Mouse (Mus musculus): ENCODE data around the gene Gabarapl2. TPM values are rescaled to one million over a fixed set of nuclear protein-coding genes. Genes with fewer than 3 reads are reported as not detected.

Gene Gabarapl2
- polyA plus RNA-seq, 1 experiment = 94.9 TPM

DNA sequence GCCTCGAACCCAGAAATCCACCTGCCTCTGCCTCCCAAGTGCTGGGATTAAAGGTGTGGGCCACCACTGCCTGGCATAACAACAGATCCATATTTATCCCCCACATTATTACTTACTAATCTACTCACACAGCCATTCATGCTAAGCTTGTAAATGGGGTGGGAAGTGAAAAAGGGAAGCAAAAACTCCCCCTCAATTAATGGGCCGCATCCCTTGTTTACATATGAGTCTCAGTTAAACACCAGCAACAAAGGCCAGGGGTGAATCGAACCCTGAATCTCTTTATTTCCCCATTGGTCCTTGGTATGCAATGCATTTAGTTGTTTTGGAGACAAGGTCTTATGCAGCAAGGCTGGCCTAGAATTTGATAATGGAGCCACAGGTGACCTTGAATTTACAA, 10.3 kb downstream of the Gabarapl2 start:
- no peak for TF ChIP-seq CTCF (IDR thresholded peaks at IDR 0.05; ENCODE audit: low read depth, low read length)
- no peak for TF ChIP-seq POLR2A (IDR thresholded peaks at IDR 0.05; ENCODE audit: borderline replicate concordance, low read depth, low read length)
- Histone ChIP-seq H3K4me3 (ENCODE audit: insufficient read depth, low read length) (no peak overlapping the region), H3K27ac (ENCODE audit: insufficient read depth, low read depth, low read length) (no peak overlapping the region), H3K4me1 (ENCODE audit: control insufficient read depth, insufficient read depth, low read length) (peaks cover 24% of the 10 kb centered on the region)

GRCm38 (mm10) chr8:111951317-111951716, 10.8 kb downstream of the Gabarapl2 start:
- H3K27ac ChIP-seq (ENCODE audit: insufficient read depth, low read depth, low read length) = no peak overlapping the region
- H3K4me3 ChIP-seq (ENCODE audit: insufficient read depth, low read length) = no peak overlapping the region
- peaks cover 20% of the 10 kb centered on the region for H3K4me1 ChIP-seq (ENCODE audit: control insufficient read depth, insufficient read depth, low read length)
- TF ChIP-seq POLR2A (IDR thresholded peaks at IDR 0.05; ENCODE audit: borderline replicate concordance, low read depth, low read length) (no peak), CTCF (IDR thresholded peaks at IDR 0.05; ENCODE audit: low read depth, low read length) (no peak)

DNA sequence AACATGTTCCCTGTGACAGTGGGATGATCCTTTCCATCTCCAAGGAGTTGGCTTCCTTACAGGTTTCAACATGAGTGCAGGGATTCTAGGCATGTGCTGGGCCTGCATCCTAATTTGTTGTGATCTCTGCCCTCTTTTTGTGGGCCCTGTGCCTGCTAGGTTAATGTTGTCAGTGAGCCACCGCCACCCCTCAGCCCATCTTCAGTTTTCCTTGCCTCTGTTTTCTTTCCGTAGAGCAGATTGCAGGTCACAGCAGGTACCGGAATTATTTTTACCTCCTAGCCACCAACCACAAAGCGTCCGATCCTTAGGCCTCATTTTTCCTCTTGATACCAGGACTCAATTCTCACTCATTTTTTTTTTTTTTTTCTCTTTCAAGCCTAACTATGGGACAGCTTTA, 11.4 kb downstream of the Gabarapl2 start:
- TF ChIP-seq CTCF (IDR thresholded peaks at IDR 0.05; ENCODE audit: low read depth, low read length) (no peak), POLR2A (IDR thresholded peaks at IDR 0.05; ENCODE audit: borderline replicate concordance, low read depth, low read length) (no peak)
- Histone ChIP-seq H3K4me3 (ENCODE audit: insufficient read depth, low read length) (no peak overlapping the region), H3K4me1 (ENCODE audit: control insufficient read depth, insufficient read depth, low read length) (peaks cover 14% of the 10 kb centered on the region), H3K27ac (ENCODE audit: insufficient read depth, low read depth, low read length) (no peak overlapping the region)

- no peak for TF ChIP-seq CTCF (IDR thresholded peaks at IDR 0.05; ENCODE audit: low read depth, low read length)
- TF ChIP-seq POLR2A (IDR thresholded peaks at IDR 0.05; ENCODE audit: borderline replicate concordance, low read depth, low read length) = no peak
- H3K4me3 ChIP-seq (ENCODE audit: insufficient read depth, low read length) = no peak overlapping the region
- H3K27ac ChIP-seq (ENCODE audit: insufficient read depth, low read depth, low read length) = no peak overlapping the region
- H3K4me1 ChIP-seq (ENCODE audit: control insufficient read depth, insufficient read depth, low read length) = no peaks in the 10 kb centered on the region
Observed at GRCm38 (mm10) chr8:111954844-111955594, 14.5 kb downstream of the Gabarapl2 start.

DNA sequence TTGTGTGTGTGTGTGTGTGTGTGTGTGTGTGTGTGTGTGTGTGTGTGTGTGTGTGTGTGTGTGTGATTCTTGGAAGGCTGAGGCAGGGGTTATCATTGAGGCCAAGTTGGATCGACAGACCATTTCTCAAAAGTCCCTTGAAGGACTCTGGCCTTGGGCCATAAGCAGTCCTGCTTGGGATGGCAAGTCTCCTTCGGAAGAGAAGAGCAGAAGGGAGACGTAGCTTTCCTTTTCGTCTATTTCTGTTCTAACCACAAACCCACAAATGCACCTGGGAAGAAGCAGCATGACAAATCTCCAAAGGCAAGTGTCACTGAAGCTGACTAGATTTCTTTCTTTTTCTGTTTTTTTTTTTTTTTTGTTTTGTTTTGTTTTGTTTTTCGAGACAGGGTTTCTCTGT, 15.4 kb downstream of the Gabarapl2 start:
- TF ChIP-seq POLR2A (IDR thresholded peaks at IDR 0.05; ENCODE audit: borderline replicate concordance, low read depth, low read length) = no peak
- TF ChIP-seq CTCF (IDR thresholded peaks at IDR 0.05; ENCODE audit: low read depth, low read length) = no peak
- Histone ChIP-seq H3K27ac (ENCODE audit: insufficient read depth, low read depth, low read length) (no peak overlapping the region), H3K4me3 (ENCODE audit: insufficient read depth, low read length) (no peak overlapping the region), H3K4me1 (ENCODE audit: control insufficient read depth, insufficient read depth, low read length) (no peaks in the 10 kb centered on the region)

- Histone ChIP-seq H3K4me3 (ENCODE audit: insufficient read depth, low read length) (no peak overlapping the region), H3K4me1 (ENCODE audit: control insufficient read depth, insufficient read depth, low read length) (no peaks in the 10 kb centered on the region), H3K27ac (ENCODE audit: insufficient read depth, low read depth, low read length) (no peak overlapping the region)
- TF ChIP-seq CTCF (IDR thresholded peaks at IDR 0.05; ENCODE audit: low read depth, low read length) (no peak), POLR2A (IDR thresholded peaks at IDR 0.05; ENCODE audit: borderline replicate concordance, low read depth, low read length) (no peak)
Observed at GRCm38 (mm10) chr8:111957231-111957630, 16.7 kb downstream of the Gabarapl2 start.

DNA sequence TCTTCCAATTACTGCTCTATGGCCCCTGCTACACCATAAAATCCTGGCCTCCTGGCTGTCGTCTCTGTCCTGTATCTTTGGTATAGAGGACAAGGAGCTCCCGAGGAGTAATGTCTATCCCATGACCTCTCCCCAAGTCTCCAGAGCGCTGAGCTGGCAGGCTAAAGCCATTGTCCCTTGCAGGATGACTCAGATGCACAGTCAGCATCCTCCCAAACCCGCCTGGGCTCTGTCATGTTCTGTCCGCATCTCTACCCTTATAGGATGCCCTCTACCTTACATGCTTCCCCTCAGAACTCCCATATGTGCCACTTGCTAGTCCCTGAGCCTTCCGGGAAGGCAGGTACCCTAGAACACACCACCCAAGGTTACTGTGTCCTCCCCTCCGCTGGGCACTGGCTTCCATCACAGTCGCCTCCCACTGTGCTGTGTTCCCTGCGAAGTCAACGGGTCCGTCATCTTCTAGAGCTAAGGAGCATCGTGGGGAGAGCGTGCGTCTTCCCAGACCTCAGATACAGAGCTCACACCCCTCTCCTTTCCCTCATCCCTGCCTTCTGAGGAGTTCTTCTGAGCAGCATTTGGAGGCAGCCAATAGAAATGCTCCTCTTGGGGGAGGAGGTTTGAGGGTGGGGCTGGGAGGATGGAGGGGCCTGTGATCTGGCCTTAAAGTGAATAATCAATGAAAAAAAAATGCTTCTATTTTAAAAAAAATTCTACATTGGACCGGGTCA, 20.3 kb downstream of the Gabarapl2 start:
- Histone ChIP-seq H3K4me3 (ENCODE audit: insufficient read depth, low read length) (no peak overlapping the region), H3K27ac (ENCODE audit: insufficient read depth, low read depth, low read length) (no peak overlapping the region), H3K4me1 (ENCODE audit: control insufficient read depth, insufficient read depth, low read length) (no peaks in the 10 kb centered on the region)
- TF ChIP-seq CTCF (IDR thresholded peaks at IDR 0.05; ENCODE audit: low read depth, low read length) (no peak), POLR2A (IDR thresholded peaks at IDR 0.05; ENCODE audit: borderline replicate concordance, low read depth, low read length) (no peak)

- H3K4me1 ChIP-seq (ENCODE audit: control insufficient read depth, insufficient read depth, low read length) = no peaks in the 10 kb centered on the region
- no peak overlapping the region for H3K27ac ChIP-seq (ENCODE audit: insufficient read depth, low read depth, low read length)
- H3K4me3 ChIP-seq (ENCODE audit: insufficient read depth, low read length) = no peak overlapping the region
- TF ChIP-seq POLR2A (IDR thresholded peaks at IDR 0.05; ENCODE audit: borderline replicate concordance, low read depth, low read length) (no peak), CTCF (IDR thresholded peaks at IDR 0.05; ENCODE audit: low read depth, low read length) (no peak)
Observed at GRCm38 (mm10) chr8:111961330-111961729, 20.8 kb downstream of the Gabarapl2 start.

GRCm38 (mm10) chr8:111962589-111962988, 22.1 kb downstream of the Gabarapl2 start:
- H3K27ac ChIP-seq (ENCODE audit: insufficient read depth, low read depth, low read length) = no peak overlapping the region
- no peaks in the 10 kb centered on the region for H3K4me1 ChIP-seq (ENCODE audit: control insufficient read depth, insufficient read depth, low read length)
- H3K4me3 ChIP-seq (ENCODE audit: insufficient read depth, low read length) = no peak overlapping the region
- TF ChIP-seq CTCF (IDR thresholded peaks at IDR 0.05; ENCODE audit: low read depth, low read length) = no peak
- no peak for TF ChIP-seq POLR2A (IDR thresholded peaks at IDR 0.05; ENCODE audit: borderline replicate concordance, low read depth, low read length)

- Histone ChIP-seq H3K4me1 (ENCODE audit: control insufficient read depth, insufficient read depth, low read length) (no peaks in the 10 kb centered on the region), H3K4me3 (ENCODE audit: insufficient read depth, low read length) (no peak overlapping the region), H3K27ac (ENCODE audit: insufficient read depth, low read depth, low read length) (no peak overlapping the region)
- TF ChIP-seq POLR2A (IDR thresholded peaks at IDR 0.05; ENCODE audit: borderline replicate concordance, low read depth, low read length) = no peak
- TF ChIP-seq CTCF (IDR thresholded peaks at IDR 0.05; ENCODE audit: low read depth, low read length) = no peak
Observed at GRCm38 (mm10) chr8:111963091-111963490, 22.6 kb downstream of the Gabarapl2 start.
